Mouse (Mus musculus): ENCODE measurements around the gene Naa25. TPM values are rescaled to one million over a fixed set of nuclear protein-coding genes. Genes with fewer than 3 reads are reported as not detected.

Naa25 gene
- polyA plus RNA-seq, 1 experiment from 2014 or later: 24.4 TPM

DNA sequence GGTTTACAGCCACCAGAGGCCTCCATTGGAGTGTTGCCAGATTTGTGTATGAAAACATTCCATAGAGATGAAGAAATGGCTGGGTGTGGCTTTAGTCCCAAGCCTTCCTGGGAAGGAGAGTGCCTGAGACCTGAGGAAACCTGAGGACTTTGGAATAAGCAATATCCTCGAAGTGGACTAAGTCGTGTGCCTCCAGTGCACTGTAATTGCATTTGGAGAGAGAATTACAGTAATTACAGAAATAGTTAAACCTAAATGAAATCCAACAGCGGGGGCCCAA, 56.7 kb downstream of the Naa25 start:
- no peak for TF ChIP-seq CTCF (IDR thresholded peaks at IDR 0.05; ENCODE audit: low read depth)
- Histone ChIP-seq H3K36me3 (ENCODE audit: insufficient read depth, low read length) (no peaks in the 10 kb centered on the region), H3K4me2 (ENCODE audit: low read length) (no peak overlapping the region), H3K27ac (peak overlapping the region; percentile 97; the same call in 1 of the 2 replicates), H3K4me3 (replicated peaks; ENCODE audit: low read depth, low read length) (no peak overlapping the region), H3K9me3 (replicated peaks; ENCODE audit: low read length) (no peaks in the 10 kb centered on the region), H3K27me3 (ENCODE audit: insufficient read depth, low read length) (no peaks in the 10 kb centered on the region), H3K4me1 (replicated peaks; ENCODE audit: insufficient read depth, low read length) (peaks cover 18% of the 10 kb centered on the region), H3K9ac (ENCODE audit: low read depth, low read length) (no peak overlapping the region)
- DNase-seq (ENCODE audit: low spot score) (peak; percentile 44), ATAC-seq (replicated peaks; ENCODE audit: low FRiP score, low read depth) (no peak)
- WGBS: 68% methylated on average over 3 of the region's 3 CpGs

DNA sequence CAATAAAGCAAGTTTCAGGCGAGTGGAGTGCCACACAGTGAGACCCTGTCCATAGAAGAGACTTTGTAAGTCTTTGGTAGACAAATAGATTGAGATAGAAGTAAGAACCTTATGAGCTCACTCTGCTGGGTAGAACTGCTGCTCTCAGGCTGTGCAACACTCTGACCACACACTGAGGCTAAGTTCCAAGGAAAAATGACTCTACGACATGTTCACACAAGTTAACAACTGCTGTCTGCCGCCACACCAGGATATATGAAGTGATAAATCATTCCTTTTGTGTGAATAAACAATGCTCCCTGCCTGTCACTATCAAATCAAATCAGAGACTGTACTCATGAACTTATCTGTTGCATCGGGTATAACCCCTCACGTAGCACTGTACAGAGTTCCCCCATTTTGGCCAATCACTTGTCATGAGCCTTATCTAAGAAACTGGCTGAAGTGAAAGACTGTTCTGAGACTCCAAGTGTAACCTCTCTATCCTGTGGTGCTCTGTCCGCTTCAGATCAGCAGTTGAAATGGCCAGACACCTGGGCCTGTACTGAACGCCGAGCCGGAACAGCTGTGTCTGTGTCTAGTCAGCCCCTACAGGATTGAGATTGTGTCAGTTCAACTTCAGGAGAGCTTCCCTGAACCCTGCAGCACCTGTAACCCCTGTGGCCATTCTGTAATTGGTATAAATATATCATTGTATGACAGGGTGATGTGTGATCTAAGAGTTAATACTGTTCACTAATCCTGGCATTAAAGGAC, 58.0 kb downstream of the Naa25 start:
- DNase-seq (ENCODE audit: low spot score): no peak
- Histone ChIP-seq H3K4me2 (ENCODE audit: low read length) (no peak overlapping the region), H3K9ac (ENCODE audit: low read depth, low read length) (no peak overlapping the region), H3K27ac (no peak overlapping the region), H3K4me1 (replicated peaks; ENCODE audit: insufficient read depth, low read length) (peaks cover 18% of the 10 kb centered on the region), H3K4me3 (replicated peaks; ENCODE audit: low read depth, low read length) (no peak overlapping the region), H3K27me3 (ENCODE audit: insufficient read depth, low read length) (no peaks in the 10 kb centered on the region), H3K36me3 (ENCODE audit: insufficient read depth, low read length) (no peaks in the 10 kb centered on the region), H3K9me3 (replicated peaks; ENCODE audit: low read length) (no peaks in the 10 kb centered on the region)
- no peak for ATAC-seq (replicated peaks; ENCODE audit: low FRiP score, low read depth)
- no peak for TF ChIP-seq CTCF (IDR thresholded peaks at IDR 0.05; ENCODE audit: low read depth)
- 57% methylated on average over 9 of the region's 9 CpGs for WGBS

DNA sequence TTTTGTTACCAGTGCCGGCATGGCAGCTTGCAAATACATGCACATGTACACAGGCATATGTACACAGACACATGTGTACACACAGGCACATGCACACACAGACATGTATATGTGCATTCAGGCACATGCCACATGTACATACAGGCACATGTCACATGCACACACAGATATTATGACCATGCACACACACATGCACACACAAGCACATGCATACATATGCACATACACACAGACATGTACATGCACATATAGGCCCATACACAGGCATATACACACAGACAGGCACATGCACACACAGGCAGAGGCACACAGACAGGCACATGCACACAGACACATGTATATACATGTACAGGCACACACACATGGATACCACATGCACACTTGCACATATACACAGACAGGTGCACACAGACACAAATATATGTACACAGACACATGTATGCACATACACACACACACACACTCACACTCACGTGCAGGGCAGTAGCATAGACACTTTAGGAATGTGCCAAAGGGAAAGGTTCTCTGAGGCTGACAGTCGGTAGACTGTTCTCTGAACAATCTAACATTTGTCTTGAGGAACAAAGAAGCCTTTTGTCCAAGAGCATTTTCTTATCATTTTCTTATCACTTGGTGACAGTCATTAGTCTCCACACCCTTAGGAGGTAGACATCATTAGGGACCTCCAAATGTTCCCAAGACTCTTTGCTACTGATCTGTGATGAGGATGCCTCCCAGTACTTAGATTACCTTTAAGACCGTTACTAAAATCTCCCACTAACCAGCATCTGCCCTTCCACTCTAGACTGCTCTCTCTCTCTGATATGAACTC, 63.8 kb downstream of the Naa25 start:
- WGBS: 68% methylated on average over 4 of the region's 4 CpGs
- Histone ChIP-seq H3K27me3 (ENCODE audit: insufficient read depth, low read length) (no peaks in the 10 kb centered on the region), H3K9ac (ENCODE audit: low read depth, low read length) (no peak overlapping the region), H3K9me3 (replicated peaks; ENCODE audit: low read length) (no peaks in the 10 kb centered on the region), H3K36me3 (ENCODE audit: insufficient read depth, low read length) (no peaks in the 10 kb centered on the region), H3K27ac (no peak overlapping the region), H3K4me2 (ENCODE audit: low read length) (no peak overlapping the region), H3K4me3 (replicated peaks; ENCODE audit: low read depth, low read length) (no peak overlapping the region), H3K4me1 (replicated peaks; ENCODE audit: insufficient read depth, low read length) (0 out of 2 replicates have a peak, but pooled peaks cover 2% of the 10 kb centered on the region)
- no peak for ATAC-seq (replicated peaks; ENCODE audit: low FRiP score, low read depth)
- DNase-seq (ENCODE audit: low spot score): no peak
- TF ChIP-seq CTCF (IDR thresholded peaks at IDR 0.05; ENCODE audit: low read depth): no peak

DNA sequence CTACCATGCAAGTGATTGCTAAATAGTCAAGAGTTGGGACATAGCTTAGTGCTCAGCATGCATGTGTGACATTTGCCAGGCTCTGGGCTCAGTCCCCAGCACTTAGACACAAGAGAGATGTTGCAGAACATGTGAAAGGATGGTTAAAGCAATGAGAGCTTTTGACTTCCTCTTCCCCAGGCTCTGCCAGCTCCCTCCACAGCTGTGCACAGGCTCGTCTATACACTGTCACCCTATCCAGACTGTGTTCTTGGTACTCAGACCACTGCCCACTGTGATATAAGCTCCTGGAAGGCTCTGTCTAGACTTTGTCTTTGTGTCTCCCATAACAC, 64.4 kb downstream of the Naa25 start:
- TF ChIP-seq CTCF (IDR thresholded peaks at IDR 0.05; ENCODE audit: low read depth): no peak
- Histone ChIP-seq H3K9me3 (replicated peaks; ENCODE audit: low read length) (no peaks in the 10 kb centered on the region), H3K36me3 (ENCODE audit: insufficient read depth, low read length) (no peaks in the 10 kb centered on the region), H3K9ac (ENCODE audit: low read depth, low read length) (no peak overlapping the region), H3K27ac (no peak overlapping the region), H3K4me2 (ENCODE audit: low read length) (no peak overlapping the region), H3K4me3 (replicated peaks; ENCODE audit: low read depth, low read length) (no peak overlapping the region), H3K4me1 (replicated peaks; ENCODE audit: insufficient read depth, low read length) (0 out of 2 replicates have a peak, but pooled peaks cover 2% of the 10 kb centered on the region), H3K27me3 (ENCODE audit: insufficient read depth, low read length) (no peaks in the 10 kb centered on the region)
- WGBS: 32% methylated on average over 1 of the region's 1 CpGs
- DNase-seq (ENCODE audit: low spot score): no peak
- ATAC-seq (replicated peaks; ENCODE audit: low FRiP score, low read depth): no peak

DNA sequence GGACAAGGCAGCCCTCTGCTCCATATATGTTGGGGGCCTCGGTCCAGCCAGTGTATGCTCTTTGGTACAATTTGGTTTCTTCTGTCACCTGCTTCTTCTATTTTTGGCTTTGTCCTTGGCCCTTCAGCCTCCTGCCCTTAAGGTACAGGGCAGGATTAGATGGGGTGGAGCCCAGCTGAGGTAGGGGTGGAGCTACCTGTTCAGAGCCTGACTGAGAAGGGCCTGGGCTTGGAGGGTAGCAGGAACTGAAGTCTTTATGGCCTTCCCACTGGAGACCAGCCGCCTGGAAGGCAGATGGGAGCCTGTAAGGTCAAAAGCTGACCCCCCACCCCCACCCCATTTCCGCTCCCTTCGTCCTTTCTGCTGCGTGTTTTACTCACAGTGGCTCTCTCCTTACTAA, 65.2 kb downstream of the Naa25 start:
- H3K27ac ChIP-seq: peak overlapping the region; percentile 85
- H3K4me2 ChIP-seq (ENCODE audit: low read length): peak overlapping the region; percentile 35

DNA sequence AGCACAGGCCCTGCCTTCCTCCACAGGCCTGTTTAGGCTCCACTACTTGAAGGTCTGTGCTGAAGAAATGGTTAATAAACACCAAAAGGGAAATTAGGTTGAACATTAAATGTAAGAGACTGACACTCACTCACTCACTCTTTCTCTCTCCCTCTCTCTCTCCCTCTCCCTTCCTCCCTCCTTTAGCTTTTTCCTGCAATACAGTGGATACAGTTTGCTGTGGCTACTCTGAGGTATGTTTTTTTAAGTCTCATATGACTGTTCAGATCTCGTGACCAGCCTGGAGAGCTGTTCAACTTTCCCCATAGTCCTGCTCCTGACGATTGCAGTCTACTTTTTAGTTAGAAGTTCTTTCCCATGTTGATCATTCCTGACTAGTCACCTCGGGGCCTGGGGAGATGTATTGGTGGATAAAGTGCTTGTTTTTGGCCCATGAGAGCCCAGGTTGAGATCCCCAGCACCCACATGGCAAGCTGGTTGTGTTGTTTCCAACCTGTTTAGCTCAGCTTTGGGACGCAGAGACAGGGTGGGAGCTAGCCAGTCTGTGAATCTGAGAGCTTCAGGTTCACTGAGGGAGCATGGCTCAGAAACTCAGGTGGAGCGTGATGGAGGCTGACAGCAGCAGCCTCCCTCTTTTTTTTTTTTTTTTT, 66.0 kb downstream of the Naa25 start:
- Histone ChIP-seq H3K36me3 (ENCODE audit: insufficient read depth, low read length) (no peaks in the 10 kb centered on the region), H3K9me3 (replicated peaks; ENCODE audit: low read length) (no peaks in the 10 kb centered on the region), H3K4me3 (replicated peaks; ENCODE audit: low read depth, low read length) (no peak overlapping the region), H3K9ac (ENCODE audit: low read depth, low read length) (peak overlapping the region; percentile 35), H3K4me1 (replicated peaks; ENCODE audit: insufficient read depth, low read length) (0 out of 2 replicates have a peak, but pooled peaks cover 2% of the 10 kb centered on the region), H3K27ac (peak overlapping the region; percentile 85), H3K27me3 (ENCODE audit: insufficient read depth, low read length) (no peaks in the 10 kb centered on the region), H3K4me2 (ENCODE audit: low read length) (peak overlapping the region; percentile 35)
- no peak for TF ChIP-seq CTCF (IDR thresholded peaks at IDR 0.05; ENCODE audit: low read depth)
- 34% methylated on average over 5 of the region's 5 CpGs for WGBS
- no peak for ATAC-seq (replicated peaks; ENCODE audit: low FRiP score, low read depth)
- DNase-seq (ENCODE audit: low spot score): no peak

More for the DNA sequence above, 65.2 kb downstream of the Naa25 start:
- DNase-seq (ENCODE audit: low spot score) (no peak), ATAC-seq (replicated peaks; ENCODE audit: low FRiP score, low read depth) (peak; percentile 76; the same call in 1 of the 2 replicates)
- WGBS: 36% methylated on average over 5 of the region's 5 CpGs
- H3K36me3 ChIP-seq (ENCODE audit: insufficient read depth, low read length): no peaks in the 10 kb centered on the region
- H3K27me3 ChIP-seq (ENCODE audit: insufficient read depth, low read length): no peaks in the 10 kb centered on the region
- H3K9ac ChIP-seq (ENCODE audit: low read depth, low read length): peak overlapping the region; percentile 35; the same call in 1 of the 2 replicates
- no peak overlapping the region for H3K4me3 ChIP-seq (replicated peaks; ENCODE audit: low read depth, low read length)
- 0 out of 2 replicates have a peak, but pooled peaks cover 2% of the 10 kb centered on the region for H3K4me1 ChIP-seq (replicated peaks; ENCODE audit: insufficient read depth, low read length)
- TF ChIP-seq CTCF (IDR thresholded peaks at IDR 0.05; ENCODE audit: low read depth): no peak
- H3K9me3 ChIP-seq (replicated peaks; ENCODE audit: low read length): no peaks in the 10 kb centered on the region

Measured in kidney, postnatal 0 days (tissue).